Mouse (Mus musculus): Measurements from ENCODE around the gene Megf8. TPM values are rescaled to one million over a fixed set of nuclear protein-coding genes. Genes with fewer than 3 reads are reported as not detected.
A peak's percentile ranks its signal among the peaks of the same experiment; 100 is the strongest.
"Not testable (repeated sequence)": the region's sequence is repeated elsewhere in the genome, so short reads cannot be mapped to it uniquely, and the experiment has no call there.

Gene Megf8
- polyA plus RNA-seq, 1 experiment from 2014 or later = 14.2 TPM

- peaks cover 26% of the 10 kb centered on the region for H3K27me3 ChIP-seq
- WGBS = 51% methylated on average over 2 of the region's 2 CpGs
- no peaks in the 10 kb centered on the region for H3K36me3 ChIP-seq (ENCODE audit: poor library complexity, severe bottlenecking)
- peak overlapping the region; percentile 31; the same call in 1 of the 2 replicates for H3K27ac ChIP-seq
- H3K4me3 ChIP-seq = peak overlapping the region; percentile 48
- no peaks in the 10 kb centered on the region for H3K9me3 ChIP-seq (replicated peaks)
- peak overlapping the region; percentile 71 for H3K9ac ChIP-seq
- peak overlapping the region; percentile 80 for H3K4me2 ChIP-seq
- peaks cover 10% of the 10 kb centered on the region for H3K4me1 ChIP-seq
- peak; percentile 34; the same call in 1 of the 2 replicates for ATAC-seq
These were observed 10.4 kb upstream of the Megf8 start for GRCm38 (mm10) chr7:25306614-25306996.

- Histone ChIP-seq H3K27me3 (peaks cover 48% of the 10 kb centered on the region), H3K9ac (no peak overlapping the region), H3K36me3 (ENCODE audit: poor library complexity, severe bottlenecking) (no peaks in the 10 kb centered on the region), H3K9me3 (replicated peaks) (no peaks in the 10 kb centered on the region), H3K4me2 (no peak overlapping the region), H3K27ac (no peak overlapping the region), H3K4me1 (peaks cover 10% of the 10 kb centered on the region), H3K4me3 (no peak overlapping the region)
- WGBS = 69% methylated on average over 17 of the region's 17 CpGs
- no peak for ATAC-seq
These were observed 8.2 kb upstream of the Megf8 start for GRCm38 (mm10) chr7:25308702-25309318.

GRCm38 (mm10) chr7:25309425-25309824 is 7.5 kb upstream of the Megf8 start:
- no peak overlapping the region for H3K4me3 ChIP-seq
- H3K27ac ChIP-seq = no peak overlapping the region
- H3K4me2 ChIP-seq = no peak overlapping the region
- no peaks in the 10 kb centered on the region for H3K9me3 ChIP-seq (replicated peaks)
- H3K27me3 ChIP-seq = peaks cover 54% of the 10 kb centered on the region
- peaks cover 10% of the 10 kb centered on the region for H3K4me1 ChIP-seq
- H3K36me3 ChIP-seq (ENCODE audit: poor library complexity, severe bottlenecking) = no peaks in the 10 kb centered on the region
- WGBS = 92% methylated on average over 9 of the region's 9 CpGs
- no peak for ATAC-seq
- H3K9ac ChIP-seq = no peak overlapping the region

- H3K9ac ChIP-seq = no peak overlapping the region
- H3K9me3 ChIP-seq (replicated peaks) = no peaks in the 10 kb centered on the region
- no peaks in the 10 kb centered on the region for H3K36me3 ChIP-seq (ENCODE audit: poor library complexity, severe bottlenecking)
- no peak overlapping the region for H3K4me2 ChIP-seq
- H3K27me3 ChIP-seq = peaks cover 72% of the 10 kb centered on the region
- H3K27ac ChIP-seq = no peak overlapping the region
- 82% methylated on average over 11 of the region's 11 CpGs for WGBS
- peaks cover 19% of the 10 kb centered on the region for H3K4me1 ChIP-seq
- ATAC-seq = no peak
- no peak overlapping the region for H3K4me3 ChIP-seq
These were observed 5.8 kb upstream of the Megf8 start for GRCm38 (mm10) chr7:25311193-25311592.

- Histone ChIP-seq H3K36me3 (ENCODE audit: poor library complexity, severe bottlenecking) (no peaks in the 10 kb centered on the region), H3K9me3 (replicated peaks) (no peaks in the 10 kb centered on the region), H3K4me3 (no peak overlapping the region), H3K9ac (no peak overlapping the region), H3K4me1 (peaks cover 31% of the 10 kb centered on the region), H3K4me2 (no peak overlapping the region), H3K27ac (no peak overlapping the region), H3K27me3 (peaks cover 60% of the 10 kb centered on the region)
- WGBS = 35% methylated on average over 7 of the region's 7 CpGs
- no peak for ATAC-seq
These were observed 3.6 kb upstream of the Megf8 start for GRCm38 (mm10) chr7:25313325-25313724.

GRCm38 (mm10) chr7:25314606-25315305 is 2.2 kb upstream of the Megf8 start:
- H3K9ac ChIP-seq = peak overlapping the region; percentile 64
- peaks cover 35% of the 10 kb centered on the region for H3K4me1 ChIP-seq
- H3K27me3 ChIP-seq = peaks cover 54% of the 10 kb centered on the region
- H3K4me3 ChIP-seq = peak overlapping the region; percentile 67
- H3K36me3 ChIP-seq (ENCODE audit: poor library complexity, severe bottlenecking) = no peaks in the 10 kb centered on the region; the same call in 1 of the 2 replicates
- 1% methylated on average over 47 of the region's 51 CpGs for WGBS
- no peaks in the 10 kb centered on the region for H3K9me3 ChIP-seq (replicated peaks)
- no peak overlapping the region for H3K27ac ChIP-seq
- peak overlapping the region; percentile 94 for H3K4me2 ChIP-seq
- no peak for ATAC-seq

- Histone ChIP-seq H3K4me1 (peaks cover 35% of the 10 kb centered on the region), H3K9me3 (replicated peaks) (no peaks in the 10 kb centered on the region), H3K4me2 (peak overlapping the region; percentile 94), H3K27ac (no peak overlapping the region), H3K27me3 (peaks cover 54% of the 10 kb centered on the region), H3K9ac (peak overlapping the region; percentile 64), H3K4me3 (peak overlapping the region; percentile 67), H3K36me3 (ENCODE audit: poor library complexity, severe bottlenecking) (no peaks in the 10 kb centered on the region; the same call in 1 of the 2 replicates)
- under 1% methylated on average over 43 of the region's 69 CpGs for WGBS
- no peak for ATAC-seq
These were observed 1.5 kb upstream of the Megf8 start for GRCm38 (mm10) chr7:25315306-25316041.

- H3K9ac ChIP-seq = peak overlapping the region; percentile 83
- no peaks in the 10 kb centered on the region; the same call in 1 of the 2 replicates for H3K36me3 ChIP-seq (ENCODE audit: poor library complexity, severe bottlenecking)
- ATAC-seq = no peak; the same call in 1 of the 2 replicates
- peak overlapping the region; percentile 67 for H3K4me3 ChIP-seq
- peak overlapping the region; percentile 85 for H3K27ac ChIP-seq
- H3K27me3 ChIP-seq = peaks cover 37% of the 10 kb centered on the region
- H3K4me2 ChIP-seq = peak overlapping the region; percentile 94
- H3K4me1 ChIP-seq = peaks cover 49% of the 10 kb centered on the region
- 13% methylated on average over 21 of the region's 21 CpGs for WGBS
- no peaks in the 10 kb centered on the region for H3K9me3 ChIP-seq (replicated peaks)
These were observed 559 bp downstream of the Megf8 start for GRCm38 (mm10) chr7:25317446-25317999.

- peak overlapping the region; percentile 20 for H3K4me2 ChIP-seq
- H3K27ac ChIP-seq = peak overlapping the region; percentile 57
- ATAC-seq = no peak
- no peak overlapping the region for H3K4me3 ChIP-seq
- H3K9ac ChIP-seq = peak overlapping the region; percentile 30; the same call in 1 of the 2 replicates
- peaks cover 30% of the 10 kb centered on the region for H3K4me1 ChIP-seq
- no peaks in the 10 kb centered on the region for H3K9me3 ChIP-seq (replicated peaks)
- WGBS = 5% methylated on average over 6 of the region's 6 CpGs
- peaks cover 4% of the 10 kb centered on the region for H3K36me3 ChIP-seq (ENCODE audit: poor library complexity, severe bottlenecking)
- no peaks in the 10 kb centered on the region for H3K27me3 ChIP-seq
These were observed 5.1 kb downstream of the Megf8 start for GRCm38 (mm10) chr7:25322058-25322484.

GRCm38 (mm10) chr7:25323219-25323618 is 6.3 kb downstream of the Megf8 start:
- no peak for ATAC-seq
- no peaks in the 10 kb centered on the region for H3K9me3 ChIP-seq (replicated peaks)
- peaks cover 14% of the 10 kb centered on the region for H3K36me3 ChIP-seq (ENCODE audit: poor library complexity, severe bottlenecking)
- no peak overlapping the region for H3K9ac ChIP-seq
- H3K4me3 ChIP-seq = no peak overlapping the region
- no peak overlapping the region for H3K27ac ChIP-seq
- peaks cover 19% of the 10 kb centered on the region for H3K4me1 ChIP-seq
- H3K4me2 ChIP-seq = no peak overlapping the region
- no peaks in the 10 kb centered on the region for H3K27me3 ChIP-seq
- 87% methylated on average over 2 of the region's 2 CpGs for WGBS

GRCm38 (mm10) chr7:25325431-25325830 is 8.5 kb downstream of the Megf8 start:
- not testable (repeated sequence) for H3K9me3 ChIP-seq (replicated peaks); H3K4me2 ChIP-seq; H3K27me3 ChIP-seq; H3K9ac ChIP-seq; H3K4me3 ChIP-seq; ATAC-seq; H3K27ac ChIP-seq
- WGBS = 85% methylated on average over 6 of the region's 6 CpGs
- Histone ChIP-seq H3K36me3 (ENCODE audit: poor library complexity, severe bottlenecking) (peaks cover 30% of the 10 kb centered on the region), H3K4me1 (peaks cover 14% of the 10 kb centered on the region)

GRCm38 (mm10) chr7:25326233-25326632 is 9.3 kb downstream of the Megf8 start:
- Histone ChIP-seq H3K9me3 (replicated peaks) (no peaks in the 10 kb centered on the region), H3K27ac (no peak overlapping the region), H3K4me3 (no peak overlapping the region), H3K36me3 (ENCODE audit: poor library complexity, severe bottlenecking) (peaks cover 38% of the 10 kb centered on the region), H3K27me3 (no peaks in the 10 kb centered on the region), H3K4me2 (no peak overlapping the region), H3K9ac (no peak overlapping the region; the same call in 1 of the 2 replicates), H3K4me1 (peaks cover 10% of the 10 kb centered on the region)
- no peak for ATAC-seq
- 91% methylated on average over 8 of the region's 8 CpGs for WGBS
